Mouse (Mus musculus) bone marrow, adult 2 months (tissue): ENCODE results near the gene Fhl2.

ENCODE experiments used
- CTCF ChIP-seq: fragments of 200-500 bp; IDR thresholded peaks from 2 replicates; pipeline ENCODE4 v1.5.1; 2011; ENCODE audit warnings: low read length, control low read depth; ENCODE audit not compliant: control insufficient read depth, insufficient read depth
- POLR2A ChIP-seq: fragments of 200-500 bp; IDR thresholded peaks from 2 replicates; pipeline ENCODE4 v1.6.1; 2011; ENCODE audit warnings: low read depth, mild to moderate bottlenecking, control low read depth, low read length, borderline replicate concordance; ENCODE audit not compliant: control insufficient read depth

DNA sequence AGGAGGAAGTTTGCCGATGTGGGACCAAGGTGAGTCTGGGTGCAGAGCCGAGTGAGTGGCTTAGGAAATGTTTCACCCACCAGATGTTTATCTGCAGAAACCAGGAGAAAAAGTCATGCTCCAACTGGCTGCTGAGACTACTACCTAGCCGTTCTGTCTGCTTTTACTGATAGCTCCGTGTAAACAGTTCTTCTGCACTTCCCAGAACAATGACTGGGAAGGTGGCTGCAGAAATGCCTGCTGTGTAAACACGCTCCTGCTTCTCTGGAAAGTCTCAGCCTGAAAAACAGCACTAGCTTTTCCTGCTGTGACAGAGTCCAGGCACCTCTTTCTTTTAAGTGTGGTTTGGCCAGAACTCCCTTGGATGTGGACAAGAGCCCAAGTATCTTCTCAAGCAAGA is 6.5 kb upstream of the Fhl2 start:
- TF ChIP-seq CTCF (no peak), POLR2A (no peak)
